Mouse (Mus musculus): ENCODE measurements around the gene Limk2.

DNA sequence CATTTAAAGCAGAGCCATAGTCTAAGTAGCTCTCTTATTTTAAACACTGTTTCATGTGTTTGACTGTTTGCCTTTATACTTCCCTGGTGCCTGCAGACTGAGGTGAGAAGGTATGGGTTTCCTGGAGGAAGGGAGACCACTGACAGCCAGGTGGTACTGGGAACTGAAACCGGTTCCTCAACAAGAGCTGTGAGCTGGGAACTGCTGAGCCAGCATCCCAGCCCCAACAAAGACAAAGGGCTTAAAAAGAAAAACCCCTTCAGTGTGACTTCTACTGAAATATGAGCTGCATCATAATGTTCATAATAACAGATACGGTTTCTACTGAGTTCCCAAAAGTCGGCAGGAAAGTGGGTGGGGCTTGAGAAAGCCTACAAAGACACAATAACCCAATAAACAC is 46.1 kb downstream of the Limk2 start:
- TF ChIP-seq CTCF (IDR thresholded peaks at IDR 0.05; ENCODE audit: low read depth) (no peak), EP300 (optimal IDR thresholded peaks at IDR 0.05) (no peak)

Measured in stomach, postnatal 0 days (tissue).